Mouse (Mus musculus) heart, postnatal 25 days (tissue): Measurements from ENCODE around the gene Cd163l1. TPM values are rescaled to one million over a fixed set of nuclear protein-coding genes. Genes with fewer than 3 reads are reported as not detected.

Source experiments
- DNase-seq: peaks from one replicate; pipeline ENCODE4 v3.0.0; 2022; ENCODE audit warnings: low spot score
- intact Hi-C: fragments of 180-260 bp; cut with DNase I; formaldehyde crosslinking; loops from one replicate; pipeline ENCODE4 v1.15.1; 2025
- total RNA-seq, 2 experiments: library from RNA; stranded (reverse); gene quantifications; 2 replicates each; pipeline ENCODE4 v1.2.3; 2021

Cd163l1 gene
- total RNA-seq, result not detected

DNA sequence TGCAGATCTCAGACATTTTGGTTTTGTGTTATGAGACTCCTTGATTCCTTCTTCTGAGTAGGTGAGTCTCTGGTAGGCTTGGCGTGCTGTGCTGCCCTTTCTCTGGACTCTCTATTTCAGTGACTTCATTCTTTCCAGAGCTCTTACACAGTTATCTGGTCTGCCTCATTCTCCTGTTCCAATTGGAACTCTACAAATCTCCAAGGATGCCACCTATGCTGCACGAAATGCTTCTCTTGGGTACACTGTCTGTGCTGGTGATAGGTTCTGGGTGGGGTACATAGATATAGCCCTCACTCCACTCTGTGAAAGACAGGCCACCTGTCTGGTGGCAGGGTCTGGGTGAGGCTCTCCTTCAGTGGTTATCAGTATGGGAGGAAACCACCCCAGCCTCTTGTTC, at the start of gene Cd163l1:
Gene Cd163l1, plus strand, starts transcription at position 301 of the 400 bp plus-strand sequence.
- intact Hi-C loops, result no loop called here
- no peak for DNase-seq

DNA sequence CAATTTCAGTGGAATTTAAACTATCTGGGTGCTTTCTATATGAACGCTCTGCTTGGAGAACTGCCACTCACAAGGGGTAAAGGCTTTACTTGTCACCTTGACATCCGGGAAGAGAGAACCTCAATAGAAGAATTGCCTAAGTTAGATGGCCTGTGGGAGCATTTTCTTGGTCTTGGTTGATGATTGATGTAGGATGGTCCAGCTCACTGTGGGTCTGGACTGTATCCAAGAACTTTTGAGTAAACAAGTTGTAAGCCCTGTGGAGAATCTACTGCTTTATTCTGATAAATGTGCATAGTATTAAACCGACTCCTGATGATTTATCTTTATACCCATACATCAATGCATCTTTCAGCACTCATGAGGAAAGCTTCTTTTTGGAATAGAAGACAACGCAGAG, 48.7 kb upstream of the Cd163l1 start:
- DNase-seq, result no peak
- intact Hi-C loops, result no loop called here

GRCm38 (mm10) chr7:140170863-140171262, 47.2 kb upstream of the Cd163l1 start:
- intact Hi-C loops, result no loop called here
- DNase-seq, result no peak

DNA sequence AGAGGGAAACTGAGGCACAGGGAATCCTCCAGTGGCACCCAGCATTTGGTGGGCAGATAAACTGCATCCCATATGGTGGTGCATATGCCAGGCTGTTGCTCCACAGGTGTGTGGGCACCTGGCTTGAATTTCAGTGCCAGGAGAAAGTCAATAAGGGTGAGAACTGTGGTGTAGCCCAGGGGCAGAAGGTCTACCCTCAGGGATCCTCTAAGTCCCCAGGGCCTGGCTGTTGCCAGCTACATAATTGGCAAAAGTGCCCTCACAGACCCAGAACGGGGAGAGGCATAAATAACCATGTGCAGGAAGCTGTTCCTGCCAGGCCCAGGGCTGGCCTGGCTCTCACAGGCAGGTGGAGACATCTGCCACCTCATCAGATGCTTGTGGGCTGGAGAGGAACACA, 45.1 kb upstream of the Cd163l1 start, which contains the start of gene Olfr523:
Gene Olfr523, plus strand, starts transcription at position 282 of the 400 bp plus-strand sequence.
- intact Hi-C loops, result no loop called here
- no peak for DNase-seq

GRCm38 (mm10) chr7:140179176-140179575, 38.9 kb upstream of the Cd163l1 start:
- DNase-seq, result no peak
- intact Hi-C loops, result no loop called here

- DNase-seq, result no peak
- intact Hi-C loops, result no loop called here
Measured at GRCm38 (mm10) chr7:140180692-140181091, 37.4 kb upstream of the Cd163l1 start.

DNA sequence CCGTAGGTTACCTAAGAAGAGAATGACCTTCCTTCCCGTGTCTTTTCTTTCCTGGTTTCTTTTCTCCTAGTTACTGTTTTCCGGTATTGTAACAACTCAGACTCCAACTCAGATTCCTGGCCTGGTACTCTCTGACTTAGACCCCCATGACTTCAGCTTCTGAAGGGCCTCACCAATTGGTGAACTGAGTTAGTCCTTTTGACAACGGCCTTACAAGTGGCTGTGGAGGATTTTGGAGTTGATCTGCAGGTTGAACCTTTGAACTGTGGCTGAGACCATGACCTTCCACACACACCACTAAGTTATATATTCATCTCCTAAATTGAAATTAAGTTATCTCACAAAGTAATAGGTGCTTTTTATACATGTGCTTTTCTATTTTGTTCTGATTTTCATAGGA, 33.9 kb upstream of the Cd163l1 start:
- intact Hi-C loops, result no loop called here
- no peak for DNase-seq

- intact Hi-C loops, result no loop called here
- no peak for DNase-seq
Measured at GRCm38 (mm10) chr7:140186646-140187620, 31.1 kb upstream of the Cd163l1 start.

- intact Hi-C loops, result no loop called here
Measured at GRCm38 (mm10) chr7:140187721-140188390, 30.2 kb upstream of the Cd163l1 start.

GRCm38 (mm10) chr7:140188391-140189328, 29.4 kb upstream of the Cd163l1 start:
- intact Hi-C loops, result no loop called here
- no peak for DNase-seq

More at GRCm38 (mm10) chr7:140187721-140188390, 30.2 kb upstream of the Cd163l1 start:
- DNase-seq, result no peak

GRCm38 (mm10) chr7:140190435-140190834, 27.6 kb upstream of the Cd163l1 start:
- DNase-seq, result no peak
- intact Hi-C loops, result no loop called here

- intact Hi-C loops, result no loop called here
- DNase-seq, result no peak
Measured at GRCm38 (mm10) chr7:140192445-140192844, 25.6 kb upstream of the Cd163l1 start.

- intact Hi-C loops, result no loop called here
- DNase-seq, result no peak
Measured at GRCm38 (mm10) chr7:140192851-140193250, 25.2 kb upstream of the Cd163l1 start.

DNA sequence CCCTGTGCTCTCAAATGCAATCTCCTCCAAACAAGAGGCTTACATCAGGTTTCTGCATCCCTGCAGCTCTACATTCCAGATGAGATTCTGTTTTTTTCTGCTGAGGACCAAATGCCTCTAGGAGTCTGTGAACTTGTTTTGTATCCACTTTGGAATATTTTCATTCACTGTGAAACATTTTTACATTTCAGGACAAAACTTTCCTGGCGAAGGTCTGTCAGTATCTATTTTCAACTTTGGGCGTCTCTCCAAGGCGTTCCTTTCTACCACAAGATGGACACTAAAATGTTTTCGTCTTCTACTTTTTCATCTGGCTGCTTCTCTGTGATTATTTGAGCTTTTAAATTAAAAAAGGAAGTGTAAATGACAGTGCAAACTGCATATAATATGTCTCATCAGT, 24.0 kb upstream of the Cd163l1 start:
- no peak for DNase-seq
- intact Hi-C loops, result no loop called here

DNA sequence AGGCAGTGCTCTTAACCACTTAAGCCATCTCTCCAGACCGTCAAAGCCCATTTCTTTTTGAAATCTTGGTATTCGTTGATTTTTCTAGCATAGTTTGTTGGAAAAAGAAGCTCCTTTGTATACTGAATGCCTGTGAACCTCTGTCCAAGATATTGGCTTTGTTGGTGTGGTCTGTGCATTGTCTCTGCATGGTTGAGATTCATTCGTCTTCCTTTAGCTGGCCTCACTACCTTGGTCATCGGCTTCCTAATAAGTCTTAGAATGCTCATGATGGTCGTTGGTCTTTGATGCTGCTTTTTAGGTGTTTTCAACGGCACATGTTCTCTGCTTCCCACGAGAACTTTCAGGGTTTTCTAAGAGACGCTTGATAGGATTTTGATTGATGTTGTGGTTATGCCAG, 22.1 kb upstream of the Cd163l1 start:
- no peak for DNase-seq
- intact Hi-C loops, result no loop called here

DNA sequence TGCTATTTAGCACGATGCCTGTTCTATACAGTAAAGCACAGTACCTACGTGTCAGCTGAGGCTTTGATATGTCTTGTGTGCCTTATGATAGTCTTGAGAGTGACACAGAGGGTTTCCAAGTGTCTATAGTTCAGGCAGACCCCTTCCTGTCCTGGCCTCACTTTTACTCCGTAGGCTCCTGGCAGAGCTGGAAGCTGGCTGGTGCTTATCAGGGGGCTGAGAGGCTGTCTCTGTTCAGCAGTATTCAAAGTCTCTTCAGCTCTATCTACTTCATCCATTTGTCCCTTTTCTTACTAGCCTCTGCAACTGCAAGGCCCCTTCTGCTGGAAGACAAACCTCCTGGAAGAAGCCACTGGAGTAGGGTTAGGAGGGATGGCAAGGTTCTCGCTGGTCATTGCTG, 17.0 kb upstream of the Cd163l1 start:
- no peak for DNase-seq
- intact Hi-C loops, result no loop called here

DNA sequence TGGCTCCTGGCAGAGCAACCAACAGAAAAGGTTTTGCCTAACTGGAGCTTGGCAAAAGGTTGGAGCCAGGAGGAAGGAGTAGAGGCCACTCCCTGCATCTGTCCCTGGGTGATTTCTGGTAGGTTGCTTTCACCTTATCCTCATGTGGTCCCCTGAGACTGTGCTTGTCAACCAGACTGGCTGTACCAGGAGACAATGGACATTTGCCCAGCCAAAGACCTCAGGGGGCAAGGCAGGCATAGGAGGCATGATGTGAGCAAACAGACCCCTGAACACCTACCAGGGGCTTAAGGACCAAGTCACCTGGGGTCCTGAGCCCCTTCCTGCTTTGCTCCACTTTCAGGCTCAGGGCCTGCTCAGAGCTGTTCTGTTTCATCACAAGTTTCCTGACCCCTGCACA, 12.2 kb upstream of the Cd163l1 start, which contains the start of gene Olfr524:
Gene Olfr524, minus strand, starts transcription at position 101 of the 400 bp plus-strand sequence.
- intact Hi-C loops, result no loop called here
- DNase-seq, result no peak

DNA sequence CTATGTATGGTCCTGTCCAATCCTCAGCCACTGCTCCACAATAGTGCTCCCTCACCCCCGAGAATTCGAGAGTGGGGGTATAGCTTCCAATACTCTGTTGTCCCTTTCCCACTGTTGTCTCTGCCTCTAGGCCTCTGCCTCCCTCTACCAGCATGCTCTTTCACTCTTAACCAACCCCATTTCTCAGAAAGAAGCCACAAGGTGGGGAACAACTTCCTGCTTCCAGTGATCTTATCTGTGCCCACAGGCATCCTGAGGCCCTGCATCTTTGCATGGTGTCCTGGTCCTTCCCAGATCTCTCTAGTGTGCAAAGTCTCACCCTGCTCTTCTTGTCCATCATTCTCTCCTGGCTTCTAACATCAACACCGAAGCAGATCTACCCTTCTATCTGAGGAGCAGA, 11.2 kb upstream of the Cd163l1 start:
- DNase-seq, result no peak
- intact Hi-C loops, result no loop called here

GRCm38 (mm10) chr7:140208153-140208552, 9.9 kb upstream of the Cd163l1 start:
- intact Hi-C loops, result no loop called here
- no peak for DNase-seq

- no peak for DNase-seq
- intact Hi-C loops, result no loop called here
Measured at GRCm38 (mm10) chr7:140208677-140209076, 9.4 kb upstream of the Cd163l1 start.
